Mouse (Mus musculus): ENCODE data around the gene Slc26a10.

Gene Slc26a10

DNA sequence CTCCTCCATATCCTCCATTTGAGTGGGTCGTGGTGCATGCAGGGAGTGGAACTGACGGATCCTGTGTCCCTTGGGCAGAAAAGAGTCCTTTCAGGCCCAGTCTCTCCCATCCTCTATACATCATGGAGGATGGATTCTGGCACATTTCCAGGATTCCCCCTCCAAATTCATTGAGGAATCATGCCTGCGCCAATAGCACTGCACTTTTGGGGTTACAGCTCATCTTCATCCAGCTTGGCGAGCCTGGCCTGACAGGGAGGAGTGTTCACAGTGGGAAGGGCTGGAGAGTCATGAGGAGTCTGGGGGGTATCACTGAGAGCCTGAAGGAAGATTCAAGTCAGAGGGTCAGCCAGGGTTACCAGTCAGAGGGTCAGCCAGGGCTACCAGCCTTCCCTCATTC is 2.2 kb upstream of the Slc26a10 start:
- 76% methylated on average over 4 of the region's 4 CpGs for WGBS

DNA sequence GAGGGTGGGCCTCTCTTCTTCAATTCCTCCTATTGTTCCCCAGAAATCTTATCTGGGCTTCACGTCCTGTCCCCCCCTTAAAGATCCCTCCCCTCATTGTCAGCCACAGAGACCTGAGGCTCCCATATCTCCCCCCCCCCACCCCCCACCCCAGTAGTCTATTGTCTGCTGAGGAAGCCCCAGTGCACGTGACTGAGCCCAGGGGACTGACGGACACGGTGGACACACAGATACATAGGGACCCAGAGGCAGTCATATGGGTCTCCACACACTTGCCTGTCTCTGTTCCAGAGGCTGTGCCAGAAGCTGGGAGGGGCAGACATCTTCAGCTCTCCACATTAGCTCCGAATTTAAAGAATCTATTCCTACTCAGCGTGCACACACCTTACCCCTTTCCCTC is 1.1 kb upstream of the Slc26a10 start:
- WGBS: 63% methylated on average over 6 of the region's 6 CpGs

DNA sequence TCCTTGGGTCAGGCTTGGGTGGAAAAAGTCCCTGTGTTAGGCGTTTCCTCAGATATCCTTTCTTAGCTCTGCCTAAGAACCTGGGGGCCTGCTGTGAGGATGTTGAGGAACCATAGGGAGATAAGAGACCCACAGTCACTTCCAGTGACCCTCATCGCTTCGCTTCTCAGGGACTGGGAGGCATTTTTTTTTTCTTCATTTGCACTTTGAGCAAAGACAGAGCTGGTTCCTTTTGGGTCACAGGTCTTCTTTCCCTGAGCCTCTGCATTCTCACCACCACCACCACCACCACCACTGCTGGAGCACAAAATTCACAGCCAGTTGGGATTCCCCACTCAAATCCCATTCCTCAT is 226 bp upstream of the Slc26a10 start:
- WGBS: 69% methylated on average over 3 of the region's 3 CpGs

DNA sequence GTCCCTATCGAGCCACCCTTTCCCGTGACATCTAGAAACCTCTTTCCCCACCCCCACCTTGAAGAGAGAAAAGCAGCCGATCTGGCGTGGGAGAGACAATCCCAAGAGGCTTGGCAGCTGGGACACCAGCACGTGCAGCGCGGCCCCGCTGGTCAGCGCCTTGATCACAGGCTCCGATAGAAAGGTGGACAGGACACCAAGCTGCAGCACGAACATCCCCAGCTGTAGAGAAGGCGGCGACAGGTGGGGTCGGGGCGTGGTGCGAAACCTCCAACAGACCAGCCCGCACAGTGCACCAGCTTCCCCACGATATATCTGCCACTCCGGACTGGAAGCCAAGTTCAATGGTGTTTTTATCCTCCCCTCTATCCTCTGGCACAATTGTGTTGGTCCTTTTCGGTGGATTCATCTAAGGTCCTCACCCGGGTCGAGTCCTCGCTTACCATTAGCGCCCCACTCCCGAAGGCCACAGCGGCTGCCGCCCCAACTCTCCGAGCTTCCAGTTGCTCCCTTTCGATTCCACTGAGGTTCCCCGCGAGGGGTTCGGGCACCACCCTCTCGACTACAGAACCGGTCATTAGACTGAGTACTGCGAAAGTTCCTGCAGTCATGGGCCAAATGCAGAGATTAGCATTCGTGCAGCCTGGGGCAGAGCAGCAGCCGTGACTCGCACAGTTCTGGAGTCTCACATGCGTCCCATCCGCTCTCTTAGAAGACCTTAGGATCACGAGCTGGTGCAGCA is 2.0 kb downstream of the Slc26a10 start:
- 9% methylated on average over 41 of the region's 41 CpGs for WGBS

DNA sequence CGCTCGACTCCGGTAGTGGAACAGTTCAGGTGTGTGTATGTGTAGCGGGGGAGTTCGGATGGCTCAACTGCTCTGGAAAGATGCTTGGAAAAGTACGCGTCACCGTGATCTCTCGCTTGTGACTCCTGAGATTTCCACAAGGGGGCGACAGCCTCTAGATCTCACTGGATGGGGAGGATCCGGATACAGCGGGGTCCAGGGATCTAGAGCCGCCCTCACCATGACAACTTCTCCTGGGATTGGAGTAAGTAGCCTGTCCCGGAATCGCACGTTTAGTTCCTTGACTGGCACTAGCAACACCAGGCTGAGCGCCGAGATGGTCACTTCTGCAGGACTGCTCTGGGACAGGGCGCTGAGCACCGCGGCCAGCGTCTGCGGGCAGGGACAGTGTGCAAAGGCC is 2.7 kb downstream of the Slc26a10 start:
- WGBS: 3% methylated on average over 23 of the region's 23 CpGs

DNA sequence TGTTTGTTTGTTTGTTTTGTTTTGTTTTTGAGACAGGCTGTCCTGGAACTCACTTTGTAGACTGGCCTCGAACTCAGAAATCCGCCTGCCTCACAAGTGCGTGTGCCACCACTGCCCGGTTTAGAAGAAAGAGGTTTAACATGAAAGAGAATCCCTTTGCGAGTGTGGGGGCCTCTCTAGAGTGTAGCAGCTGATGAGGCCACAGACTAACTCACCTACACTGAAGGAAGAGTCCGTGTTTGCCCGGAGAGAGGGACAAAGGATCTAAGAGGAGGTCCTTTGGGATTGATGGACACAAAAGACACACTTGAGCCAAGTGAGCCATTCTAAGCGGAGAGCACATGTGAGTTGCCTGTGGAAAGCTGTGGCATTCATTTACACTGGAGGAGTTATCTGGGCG is 3.2 kb downstream of the Slc26a10 start:
- 25% methylated on average over 9 of the region's 9 CpGs for WGBS

DNA sequence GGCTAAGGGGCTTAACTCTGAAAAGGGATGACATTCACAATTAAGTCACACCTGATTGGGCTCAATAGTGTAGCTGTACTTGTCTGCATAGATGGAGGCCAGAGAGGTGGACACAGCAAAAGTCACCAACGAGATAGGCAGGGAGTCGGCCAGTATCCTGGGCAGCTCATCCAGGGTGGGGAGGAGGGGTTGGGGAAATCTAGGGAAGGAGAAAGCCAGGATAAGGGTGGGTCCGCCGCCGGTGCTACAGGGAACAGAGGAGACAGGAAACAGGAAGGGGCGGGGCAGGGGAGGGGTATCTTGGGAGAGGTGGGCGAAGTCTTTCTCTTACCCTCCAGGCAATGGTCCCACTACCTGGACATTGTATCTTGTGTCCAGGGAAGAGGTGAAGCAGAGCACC is 3.7 kb downstream of the Slc26a10 start:
- WGBS: 29% methylated on average over 7 of the region's 7 CpGs

DNA sequence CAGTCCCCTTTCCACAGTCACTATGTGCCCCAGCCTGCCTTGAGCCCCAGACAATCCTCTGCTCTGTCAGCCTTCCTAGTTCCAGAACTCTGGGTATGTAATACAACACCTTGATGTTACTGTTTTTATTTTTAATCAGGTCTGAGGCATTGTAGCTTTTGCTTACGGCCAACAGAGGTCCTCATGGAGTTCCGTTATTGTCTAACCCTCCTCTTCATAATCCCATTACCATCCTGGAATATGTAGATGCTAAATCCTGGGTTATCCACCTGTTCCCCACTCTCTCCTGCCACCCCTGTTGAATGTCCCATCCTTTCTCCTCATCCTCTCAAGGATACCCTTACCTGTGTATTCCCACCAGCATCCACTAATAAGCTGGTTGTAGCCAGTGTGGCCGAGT is 4.2 kb downstream of the Slc26a10 start:
- WGBS: 37% methylated on average over 3 of the region's 3 CpGs

DNA sequence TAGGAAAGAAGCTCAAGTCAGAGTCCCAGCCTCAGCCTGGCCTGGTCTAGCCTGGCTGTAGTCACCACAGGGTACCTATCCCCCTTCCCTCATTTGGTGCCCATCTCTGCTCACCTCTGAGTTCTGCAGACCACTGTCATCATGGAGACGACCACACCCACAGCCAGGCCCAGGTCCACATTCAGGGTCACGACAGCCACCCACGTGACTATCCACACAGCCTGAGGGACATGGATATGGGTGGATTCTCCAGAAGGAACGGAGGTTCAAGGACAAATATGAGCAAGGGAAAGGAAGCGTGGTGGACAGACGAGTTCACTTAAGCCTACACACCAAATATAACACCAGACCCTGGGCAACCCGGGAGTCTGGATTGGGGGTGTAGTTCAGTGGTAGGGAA is 6.3 kb downstream of the Slc26a10 start:
- WGBS: 85% methylated on average over 7 of the region's 7 CpGs

DNA sequence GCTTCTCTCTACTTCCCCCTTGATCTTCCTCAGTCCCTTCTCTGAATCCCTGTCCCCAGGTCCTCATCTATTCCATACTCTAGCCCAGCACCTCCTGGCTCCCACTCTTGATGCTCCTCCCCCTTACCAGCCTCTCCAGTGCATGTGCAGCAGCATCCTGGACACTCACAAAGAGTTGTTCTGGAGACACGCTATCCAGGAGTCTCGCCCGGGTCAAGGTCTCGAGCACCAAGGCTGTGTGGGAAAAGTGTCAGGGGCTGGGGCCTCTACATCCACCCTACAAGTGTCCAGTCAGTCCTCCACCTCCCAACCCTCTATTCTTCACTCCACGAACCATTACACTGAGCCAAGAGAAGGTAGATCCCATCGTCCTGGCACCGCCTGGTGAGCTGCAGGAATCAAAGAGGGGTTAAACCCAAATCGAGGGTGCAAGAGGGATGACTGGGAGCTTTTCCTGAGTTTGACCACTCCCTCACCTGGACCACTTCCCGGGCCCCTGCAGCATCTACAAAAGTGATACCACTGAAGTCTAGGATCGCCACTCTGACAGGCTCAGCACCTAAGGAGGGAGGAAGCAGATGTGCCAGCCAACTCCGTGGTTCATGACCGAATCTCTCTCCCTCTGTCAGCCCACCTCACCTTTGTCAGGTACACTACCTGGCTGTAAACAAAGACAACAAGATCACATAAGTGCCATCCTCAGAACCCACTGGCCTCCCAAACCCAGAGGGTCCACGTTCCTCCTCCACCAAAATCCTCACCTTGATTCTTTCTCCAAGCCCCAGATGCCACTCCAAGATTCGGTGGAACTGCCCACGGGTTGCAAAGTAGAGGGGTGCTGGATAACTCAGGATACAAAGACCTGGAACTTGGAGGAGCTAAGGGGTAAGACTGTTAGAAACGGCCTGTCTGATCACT is 7.0 kb downstream of the Slc26a10 start:
- WGBS: 77% methylated on average over 16 of the region's 16 CpGs

DNA sequence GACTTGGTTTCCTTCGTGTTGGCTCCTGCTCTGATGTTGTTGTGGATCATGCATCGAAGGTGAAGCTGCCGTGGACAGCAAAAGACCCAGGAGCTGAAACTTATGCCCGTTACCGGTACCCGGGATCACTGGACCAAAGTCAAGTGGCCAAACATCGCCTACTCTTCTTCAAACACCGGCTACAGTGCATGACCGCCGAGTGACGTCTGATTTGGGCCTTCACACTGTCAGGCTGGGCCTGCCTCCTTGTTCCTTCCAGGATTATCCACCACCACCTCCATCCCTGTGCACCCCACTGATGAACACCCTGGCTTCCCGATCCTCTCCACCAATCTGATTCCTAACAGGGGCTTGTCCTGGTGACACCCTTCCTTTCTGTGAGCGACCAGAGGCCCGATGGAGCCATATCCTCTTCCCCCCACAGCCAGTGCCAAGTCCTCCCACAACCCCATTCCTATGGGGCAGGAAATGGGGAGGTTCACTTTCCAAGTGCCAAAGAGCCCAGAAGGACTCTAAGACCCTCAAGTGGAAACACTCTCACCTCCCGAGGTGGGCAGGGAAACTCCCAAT is 8.7 kb downstream of the Slc26a10 start:
- WGBS: 86% methylated on average over 15 of the region's 15 CpGs

DNA sequence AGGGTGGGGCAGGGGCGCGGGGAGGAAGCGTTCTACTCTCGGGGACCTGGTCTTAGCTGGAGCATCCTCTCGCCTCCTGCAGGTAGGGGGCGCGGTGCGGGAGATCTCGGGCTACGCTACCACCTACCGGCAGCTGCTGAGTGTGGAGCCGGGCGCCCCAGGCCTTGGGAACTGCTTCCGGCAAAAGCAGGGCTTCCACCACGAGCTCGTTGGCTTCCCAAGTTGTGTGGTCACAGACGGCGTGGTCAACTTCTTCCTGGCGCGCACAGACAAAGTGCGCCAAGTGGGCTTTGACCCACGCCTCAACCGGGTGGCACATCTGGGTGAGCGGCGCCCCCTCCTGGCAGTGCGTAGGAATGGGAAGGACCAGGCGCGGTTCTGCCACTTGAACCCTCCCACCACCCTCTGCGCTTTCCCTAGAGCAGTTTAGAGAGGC is 9.6 kb downstream of the Slc26a10 start:
- 6% methylated on average over 28 of the region's 29 CpGs for WGBS

DNA sequence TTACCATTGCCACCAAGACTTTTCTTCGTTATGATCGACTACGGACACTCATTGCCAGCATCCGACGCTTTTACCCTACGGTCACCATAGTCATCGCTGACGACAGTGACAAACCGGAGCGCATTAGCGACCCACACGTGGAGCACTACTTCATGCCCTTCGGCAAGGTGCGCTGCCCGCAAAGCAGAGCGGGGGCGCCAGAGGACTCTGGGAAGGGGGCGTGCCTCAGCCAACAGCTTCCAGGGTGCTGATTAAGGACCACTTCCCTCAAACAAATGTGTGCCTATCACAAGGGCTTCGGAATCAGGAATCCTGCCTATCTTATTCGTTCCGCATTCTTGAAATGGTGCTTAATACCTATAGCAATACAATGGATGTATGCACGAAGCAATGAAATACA is 10.4 kb downstream of the Slc26a10 start:
- WGBS: 25% methylated on average over 22 of the region's 22 CpGs

DNA sequence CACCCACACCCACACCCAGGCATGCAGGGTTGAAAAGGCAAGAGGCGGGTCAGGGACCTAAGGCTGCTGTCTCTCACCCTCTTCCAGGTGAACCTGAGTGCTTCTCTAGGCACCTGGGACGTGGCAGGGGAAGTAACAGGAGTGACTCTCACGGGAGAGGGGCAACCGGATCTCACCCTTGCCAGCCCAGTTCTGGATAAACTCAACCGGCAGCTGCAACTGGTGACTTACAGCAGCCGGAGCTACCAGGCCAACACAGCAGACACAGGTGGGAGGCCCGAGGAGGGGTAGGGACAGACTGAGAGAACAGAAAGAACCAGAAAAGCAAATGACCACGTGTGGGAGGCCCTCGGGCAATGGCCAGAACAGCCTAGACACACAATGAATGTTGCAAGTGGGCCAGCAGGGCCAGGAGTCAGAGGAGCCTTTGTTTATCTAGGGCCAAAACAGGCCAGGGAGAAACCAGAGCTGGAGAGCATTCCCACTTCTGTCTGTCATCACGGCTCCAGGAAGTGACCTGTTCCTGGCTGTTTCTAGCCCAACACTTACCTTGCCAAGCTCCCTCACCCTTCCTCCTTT is 12.7 kb downstream of the Slc26a10 start:
- 39% methylated on average over 10 of the region's 10 CpGs for WGBS

DNA sequence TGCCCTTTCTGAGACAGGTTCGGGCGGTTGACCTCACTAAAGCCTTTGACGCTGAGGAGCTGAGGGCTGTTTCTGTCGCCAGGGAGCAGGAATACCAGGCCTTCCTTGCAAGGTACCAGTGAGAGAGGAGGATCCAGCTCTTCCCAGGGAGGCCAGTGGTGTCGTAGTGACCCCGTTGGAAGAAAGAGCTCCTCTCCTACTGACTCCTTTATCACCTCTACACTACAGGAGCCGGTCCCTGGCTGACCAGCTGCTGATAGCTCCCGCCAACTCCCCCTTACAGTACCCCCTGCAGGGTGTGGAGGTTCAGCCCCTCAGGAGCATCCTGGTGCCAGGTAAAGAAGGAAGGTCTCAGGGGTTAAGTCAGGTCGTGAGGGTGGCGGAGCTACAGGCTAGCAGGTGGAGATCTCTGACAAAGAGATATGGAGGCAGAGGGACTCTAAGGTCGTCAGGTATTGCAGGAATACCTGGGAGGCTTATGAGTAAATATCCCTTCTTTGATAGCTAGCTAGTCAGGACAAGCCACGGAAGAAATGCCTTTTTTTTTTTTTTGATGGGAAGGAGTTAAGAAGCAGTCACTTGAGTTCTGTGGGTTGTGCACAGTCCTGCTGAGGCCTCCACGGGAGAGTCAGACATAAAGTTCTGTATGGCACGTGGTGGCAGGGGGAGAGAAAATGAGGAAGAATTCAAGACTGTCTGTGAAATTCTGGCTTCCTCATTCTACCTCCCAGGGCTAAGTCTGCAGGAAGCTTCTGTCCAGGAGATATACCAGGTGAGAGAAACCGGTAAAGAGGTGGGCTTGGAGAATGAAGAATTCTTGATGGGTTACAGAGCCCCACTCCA is 13.5 kb downstream of the Slc26a10 start:
- 34% methylated on average over 15 of the region's 15 CpGs for WGBS

DNA sequence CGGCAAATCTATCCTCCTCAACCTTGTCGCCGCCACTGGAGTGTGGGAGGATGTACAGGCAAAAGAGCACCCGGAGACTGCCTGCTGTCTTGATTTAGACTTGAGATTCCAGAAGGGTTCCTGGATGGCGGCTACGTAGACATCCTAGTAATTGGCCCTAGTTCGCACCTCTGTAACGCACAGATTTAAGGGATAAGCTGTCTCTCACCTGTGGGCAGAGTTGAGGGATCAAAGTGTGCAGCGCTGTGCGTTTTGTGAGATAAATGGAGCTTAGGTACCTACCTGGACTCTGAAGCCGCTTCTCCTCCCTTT is 14.1 kb downstream of the Slc26a10 start:
- 11% methylated on average over 11 of the region's 11 CpGs for WGBS

DNA sequence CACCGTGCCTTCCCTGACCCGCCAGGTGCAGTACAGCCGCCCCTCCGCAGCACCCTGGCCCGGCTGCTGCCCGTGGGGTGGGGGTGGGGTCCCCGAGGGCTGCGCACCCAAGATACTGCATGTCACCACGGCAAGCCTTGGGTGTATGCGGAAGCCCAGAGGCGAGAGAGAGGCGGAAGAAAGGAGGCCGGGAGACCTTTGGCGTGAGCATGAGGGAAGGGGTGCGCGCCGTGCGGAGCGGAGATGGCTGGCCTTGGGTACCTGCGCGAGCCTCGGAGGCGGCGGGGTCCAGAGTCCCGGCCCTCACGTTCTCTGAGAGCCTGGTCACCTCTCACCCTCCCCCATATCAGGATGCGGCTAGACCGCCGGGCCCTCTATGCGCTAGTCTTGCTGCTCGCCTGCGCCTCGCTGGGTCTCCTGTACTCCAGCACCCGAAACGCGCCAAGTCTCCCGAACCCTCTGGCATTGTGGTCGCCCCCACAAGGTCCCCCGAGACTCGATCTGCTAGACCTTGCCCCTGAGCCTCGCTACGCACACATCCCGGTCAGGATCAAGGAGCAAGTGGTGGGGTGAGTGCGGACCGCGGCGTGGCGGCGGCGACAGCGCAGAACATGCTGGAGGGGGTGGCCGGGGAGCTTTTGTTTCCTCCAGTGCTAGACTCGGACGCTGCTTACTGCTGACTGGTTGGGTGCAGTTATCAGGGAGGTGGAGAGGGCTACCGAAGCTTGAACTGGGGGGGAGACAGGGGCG is 14.6 kb downstream of the Slc26a10 start:
- under 1% methylated on average over 56 of the region's 56 CpGs for WGBS

DNA sequence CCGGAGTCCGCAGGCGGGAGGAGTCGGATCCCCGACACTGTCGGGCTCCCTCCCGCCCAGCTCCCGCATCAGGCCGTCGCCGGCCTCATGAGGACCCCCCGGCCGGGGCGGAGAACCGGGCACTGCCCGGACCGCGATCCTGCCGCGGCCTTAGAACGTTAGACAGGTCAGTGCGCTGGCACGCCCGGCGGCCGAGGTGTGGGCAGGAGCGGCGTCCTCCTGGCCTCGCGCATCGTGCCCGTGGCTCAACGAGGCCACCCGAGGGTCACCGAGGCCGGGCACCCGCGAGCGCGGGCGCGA is 15.1 kb downstream of the Slc26a10 start:
- WGBS: 0% methylated on average over 39 of the region's 42 CpGs

DNA sequence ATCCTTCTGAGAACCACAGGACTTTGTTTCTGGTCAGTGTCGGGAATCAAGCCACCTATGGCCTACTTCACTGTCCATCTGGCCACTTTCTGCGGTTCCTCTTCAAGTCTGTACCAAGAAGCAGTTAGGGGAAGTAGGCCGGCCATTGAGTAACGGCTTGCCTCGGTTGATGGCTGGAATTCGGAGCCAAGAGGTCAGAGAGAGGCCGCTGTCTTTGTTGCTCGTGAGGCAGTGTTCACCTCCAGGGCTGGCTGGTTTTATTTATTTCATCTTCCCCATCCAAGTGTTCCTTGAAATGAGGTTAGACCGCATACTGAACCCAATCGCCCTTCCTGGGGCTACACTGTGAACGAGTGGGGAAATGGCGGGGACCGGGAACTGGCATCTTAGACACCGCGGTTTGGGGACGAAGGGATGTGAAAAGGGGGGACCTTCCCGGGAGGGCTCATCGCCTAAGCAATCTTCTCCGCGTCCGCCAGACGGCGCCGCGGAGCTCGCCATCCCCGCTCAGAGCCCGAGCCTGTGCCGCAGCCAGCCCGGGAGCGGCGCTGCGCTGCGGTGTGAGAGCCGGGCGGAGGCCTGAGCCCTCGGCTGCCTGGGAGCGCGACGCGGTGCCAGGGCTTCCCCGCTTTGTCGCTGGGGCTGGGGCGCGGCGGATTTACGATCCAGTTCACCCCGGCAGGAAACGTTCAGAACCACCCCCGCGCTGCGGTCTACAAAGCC is 15.7 kb downstream of the Slc26a10 start, which contains the start of gene B4galnt1:
B4galnt1 (plus strand) TSS at position 595 of the 723 bp plus-strand sequence.
- WGBS: 2% methylated on average over 52 of the region's 52 CpGs

DNA sequence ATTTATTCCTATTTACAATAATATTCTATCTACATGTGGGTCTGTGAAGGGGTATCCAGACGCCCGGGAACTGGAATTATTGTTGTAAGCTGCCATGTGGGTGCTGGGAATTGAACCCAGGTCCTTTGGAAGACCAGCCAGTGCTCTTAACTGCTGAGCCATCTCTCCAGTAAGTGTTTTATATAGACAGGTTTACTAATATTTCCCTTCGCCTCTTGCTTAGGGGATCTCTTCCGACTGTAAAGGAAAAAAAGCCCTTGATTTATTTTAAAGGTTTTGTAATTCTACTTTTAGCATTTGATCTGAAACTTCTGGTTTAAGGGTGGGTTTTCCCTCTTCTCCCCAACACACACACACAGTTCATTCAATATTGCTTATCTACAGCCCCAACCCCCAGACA is 16.3 kb downstream of the Slc26a10 start:
- WGBS: 80% methylated on average over 4 of the region's 4 CpGs

All from cerebral cortex, adult 2 months (tissue).